Mouse (Mus musculus): Measurements from ENCODE around the gene Kif17.
"Not testable (repeated sequence)": the region's sequence is repeated elsewhere in the genome, so short reads cannot be mapped to it uniquely, and the experiment has no call there.

The Kif17 gene

DNA sequence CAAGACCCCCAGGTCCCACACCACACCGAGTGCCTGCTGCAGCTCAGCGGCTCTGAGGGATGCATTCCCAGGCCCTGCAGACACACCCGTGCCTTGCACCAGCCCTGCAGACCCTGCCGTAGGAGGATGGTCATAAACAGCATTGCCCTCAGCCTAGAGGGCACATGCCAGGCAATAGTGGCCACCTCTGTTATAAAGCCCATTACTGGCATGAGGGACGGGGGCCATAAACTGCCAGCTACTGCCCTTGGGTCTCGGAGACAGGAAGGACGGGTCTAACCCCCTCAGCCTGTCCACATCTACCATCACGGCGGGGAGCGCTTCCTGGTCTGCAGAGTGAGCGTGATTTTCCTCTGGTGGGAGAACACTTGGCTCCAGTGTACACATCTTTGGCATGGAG lies 62.8 kb downstream of the Kif17 start:
- CTCF ChIA-PET: no interaction called here

DNA sequence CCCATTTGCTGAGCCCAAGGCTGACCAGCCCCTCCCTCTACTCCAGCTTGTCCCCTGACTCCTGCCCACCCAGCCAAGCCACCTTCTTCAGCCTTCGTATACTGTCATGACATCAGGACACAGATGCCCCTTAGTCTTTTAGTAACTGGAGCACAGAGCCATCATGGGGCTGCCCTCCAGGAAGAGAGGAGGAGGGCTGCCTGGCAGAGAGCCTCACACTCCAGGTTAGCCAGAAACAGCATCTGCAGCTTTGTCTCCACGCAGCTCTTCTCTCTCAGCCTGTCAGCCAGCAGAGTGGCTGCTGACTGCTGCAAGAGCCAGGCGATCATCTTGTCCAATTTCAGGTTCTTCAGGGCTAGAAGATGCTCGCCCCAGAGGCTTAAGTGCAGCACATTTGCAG lies 63.6 kb downstream of the Kif17 start:
- CTCF ChIA-PET: no interaction called here

DNA sequence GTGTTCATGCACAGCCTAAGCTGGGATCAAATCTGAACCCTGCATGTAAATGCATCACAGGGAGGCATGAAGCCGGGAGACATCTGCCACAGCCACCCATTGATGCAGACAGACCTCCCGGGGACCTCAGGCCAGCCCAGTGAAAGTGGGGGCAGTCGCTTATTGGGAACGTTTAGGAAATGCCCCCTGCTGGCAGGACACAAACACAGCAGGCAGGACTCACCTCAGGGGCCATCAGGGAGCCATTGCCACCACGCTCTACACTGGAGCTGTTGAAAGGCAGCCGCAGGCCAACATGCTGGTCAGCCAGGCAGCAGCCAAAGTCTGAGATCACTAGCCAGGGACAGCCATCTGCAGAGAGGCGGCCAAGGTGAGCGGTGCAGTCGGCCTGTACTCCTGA lies 65.5 kb downstream of the Kif17 start:
- CTCF ChIA-PET: interaction anchor here (1.1 kb wide), 1 partner anchor 11 kb away, joined by 3 read pairs; the partner anchor contains the start of gene Ddost

DNA sequence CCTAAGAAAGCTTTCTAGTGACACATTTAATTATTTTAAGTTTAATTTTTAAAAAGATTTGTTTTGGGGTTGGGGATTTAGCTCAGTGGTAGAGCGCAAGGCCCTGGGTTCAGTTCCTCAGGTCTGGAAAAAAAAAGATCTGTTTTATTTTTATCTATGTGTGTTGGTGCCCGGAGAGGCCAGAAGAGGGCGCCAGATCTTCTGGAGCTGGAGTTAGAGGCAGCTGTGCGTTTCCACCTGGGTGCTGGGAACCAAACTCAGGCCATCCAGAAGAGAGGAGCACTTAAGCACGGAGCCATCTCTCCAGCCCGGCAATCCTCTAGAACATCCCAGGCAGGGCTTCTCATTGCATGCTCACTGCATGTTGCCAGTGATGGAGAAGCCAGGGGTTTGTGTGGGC lies 66.1 kb downstream of the Kif17 start:
- CTCF ChIA-PET: interaction anchor here (1.1 kb wide), 1 partner anchor 12 kb away, joined by 3 read pairs; the partner anchor contains the start of gene Ddost

DNA sequence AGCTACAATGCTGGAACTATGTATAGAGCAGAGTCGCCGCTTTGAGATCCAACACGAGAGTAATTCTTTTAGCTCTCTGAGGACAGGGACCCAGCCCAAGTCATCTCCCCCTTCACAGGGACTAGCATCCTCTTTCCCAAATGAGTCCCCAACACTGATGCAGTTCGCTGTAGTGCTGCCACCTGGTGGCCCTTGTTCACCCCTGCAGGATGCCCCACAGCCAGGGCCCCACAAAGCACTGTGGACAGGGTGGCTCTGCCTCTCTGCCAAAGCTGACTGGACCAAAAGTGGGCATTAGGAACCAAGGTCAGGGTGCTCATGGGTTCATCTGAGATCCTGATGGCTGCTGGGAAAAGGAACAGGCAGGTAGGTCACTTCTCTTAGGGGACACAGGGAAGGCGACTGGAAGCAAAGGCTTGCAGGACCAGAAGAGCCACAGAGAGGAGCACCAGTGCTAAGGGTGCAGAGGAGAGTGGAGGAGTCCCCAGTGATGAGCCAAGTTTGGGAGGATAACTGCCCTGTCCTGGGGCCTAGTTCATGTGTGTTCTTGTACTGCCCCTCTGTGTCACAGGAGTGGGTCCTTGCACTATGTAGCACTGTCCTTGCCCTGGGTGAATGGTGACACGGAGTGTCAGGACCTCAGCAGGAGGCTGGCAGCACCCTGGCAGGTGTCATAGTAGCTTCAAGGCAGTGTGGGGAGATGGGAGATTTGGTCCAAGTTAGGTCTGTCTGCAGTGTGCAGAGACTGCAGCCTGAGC lies 68.5 kb downstream of the Kif17 start:
- CTCF ChIA-PET: interaction anchor here (0.6 to 1.9 kb wide), 5 partner anchors 8 to 141 kb away, joined by 3 to 14 read pairs (median 8); no protein-coding TSS in a partner anchor

DNA sequence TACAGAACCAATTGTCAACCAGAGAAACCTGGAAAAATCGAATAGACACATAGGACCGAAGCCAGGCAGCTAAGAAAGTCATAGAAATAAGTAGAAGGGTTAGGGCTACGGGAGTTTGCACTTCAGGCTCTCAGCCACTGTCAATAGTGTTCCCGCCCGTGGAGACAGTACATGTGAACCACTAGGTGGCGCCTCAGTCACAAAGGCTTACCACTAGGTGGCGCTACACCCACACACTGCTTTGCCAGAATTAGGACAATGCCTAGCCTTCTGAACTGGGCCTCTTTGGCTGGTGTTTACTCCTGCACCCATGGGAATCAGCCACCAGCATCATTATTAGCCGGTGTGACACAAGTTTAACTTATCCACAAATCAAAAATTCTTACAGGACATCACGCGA lies 69.3 kb downstream of the Kif17 start:
- CTCF ChIA-PET: interaction anchor here (0.6 to 1.9 kb wide), 4 partner anchors 9 to 140 kb away, joined by 8 to 14 read pairs (median 10); no protein-coding TSS in a partner anchor

DNA sequence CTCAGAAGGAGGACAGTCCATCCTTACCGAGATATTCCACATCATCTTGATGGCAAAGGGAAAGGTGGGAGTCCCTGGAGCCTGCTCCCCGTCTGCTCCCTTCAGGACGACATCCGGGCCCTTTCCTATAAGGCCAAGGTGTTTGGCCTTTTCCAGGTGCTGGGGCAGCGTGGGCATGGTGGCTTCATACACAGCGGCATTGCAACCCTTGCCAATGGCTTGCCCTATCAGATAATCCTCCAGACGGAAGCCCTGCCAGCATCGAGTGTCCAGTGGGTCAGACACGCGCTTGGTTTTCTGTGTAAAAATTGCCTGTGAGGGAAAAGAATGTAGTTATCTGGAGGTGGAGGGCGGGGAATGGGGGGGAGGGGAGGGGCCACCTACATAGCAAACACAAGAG lies 70.5 kb downstream of the Kif17 start:
- CTCF ChIA-PET: no interaction called here

DNA sequence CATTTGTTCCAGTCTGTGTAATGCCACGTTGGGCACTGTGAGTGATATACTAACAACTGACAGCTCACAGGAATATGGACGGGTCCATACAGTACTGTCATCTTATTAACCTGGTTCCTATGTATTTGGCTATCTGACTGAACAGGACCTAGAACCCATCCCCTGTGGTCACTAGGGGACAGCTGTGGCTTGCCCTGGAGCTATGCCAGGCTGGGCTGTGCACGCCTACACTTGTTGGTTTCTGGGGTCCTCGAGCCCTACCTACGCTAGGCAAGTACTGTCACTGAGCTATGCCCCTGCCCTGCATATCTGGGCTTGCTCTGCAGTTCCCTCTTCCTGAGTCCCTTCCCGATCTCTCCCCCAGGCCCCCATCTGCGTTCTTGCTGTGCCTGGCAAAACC lies 71.3 kb downstream of the Kif17 start:
- CTCF ChIA-PET: interaction anchor here (0.6 kb wide), 1 partner anchor 16 kb away, joined by 15 read pairs; no protein-coding TSS in a partner anchor

DNA sequence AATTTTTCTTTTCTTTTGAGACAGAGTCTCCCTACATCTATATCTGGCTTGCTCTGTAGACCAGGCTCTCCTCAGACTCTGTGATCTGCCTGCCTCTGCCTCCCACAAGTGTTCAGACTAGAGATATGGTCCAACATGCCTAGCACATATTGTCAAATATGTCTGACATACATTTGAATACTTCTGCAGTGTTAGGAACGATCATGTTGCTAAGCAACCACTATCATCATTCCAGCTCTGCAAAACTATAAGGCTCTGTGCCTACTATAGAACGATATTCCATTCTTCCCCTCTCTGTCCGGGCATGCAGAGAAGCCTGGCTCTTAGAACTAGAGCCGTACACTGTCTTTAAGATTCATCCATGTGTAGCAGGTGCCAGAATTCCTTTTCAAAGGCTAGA lies 72.5 kb downstream of the Kif17 start:
- CTCF ChIA-PET: interaction anchor here (0.6 kb wide), 1 partner anchor 79 kb away, joined by 3 read pairs; no protein-coding TSS in a partner anchor

DNA sequence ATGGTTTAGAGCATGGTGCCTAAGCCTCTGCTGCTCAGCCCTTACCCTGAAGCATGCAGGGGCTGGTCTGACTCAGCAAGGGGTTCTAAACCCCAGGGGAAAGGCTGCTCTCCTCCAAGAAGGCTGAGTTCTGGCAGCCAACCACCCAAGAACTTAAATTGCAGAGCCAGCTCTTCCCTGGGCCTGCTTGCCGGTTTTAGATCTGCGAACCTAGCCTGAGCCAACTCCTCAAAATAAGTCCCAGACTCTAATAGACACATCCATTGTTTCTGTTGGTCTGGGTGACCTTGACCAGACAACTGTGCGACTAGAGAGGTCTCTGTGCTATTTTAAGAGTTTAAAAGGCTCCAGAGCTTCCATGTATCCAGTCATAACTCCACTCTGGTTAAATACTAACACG lies 73.5 kb downstream of the Kif17 start:
- CTCF ChIA-PET: interaction anchor here (0.6 kb wide), 1 partner anchor 803 kb away, joined by 9 read pairs; no protein-coding TSS in a partner anchor

DNA sequence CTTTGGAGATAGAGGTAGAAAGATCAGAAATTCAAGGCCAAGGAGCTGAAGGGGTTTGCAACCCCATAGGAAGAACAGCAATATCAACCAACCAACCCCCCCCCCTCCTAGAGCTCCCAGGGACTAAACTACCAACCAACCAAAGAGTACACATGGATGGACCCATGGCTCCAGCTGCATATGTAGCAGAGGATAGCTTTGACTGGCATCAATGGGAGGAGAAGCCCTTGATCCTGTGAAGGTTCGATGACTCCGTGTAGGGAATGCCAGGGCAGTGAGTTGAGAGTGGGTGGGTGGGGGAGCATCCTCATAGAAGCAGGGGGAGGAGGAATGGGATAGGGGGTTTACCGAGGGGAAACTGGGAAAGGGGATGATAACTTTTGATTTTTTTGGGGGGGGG lies 74.2 kb downstream of the Kif17 start:
- CTCF ChIA-PET: no interaction called here

DNA sequence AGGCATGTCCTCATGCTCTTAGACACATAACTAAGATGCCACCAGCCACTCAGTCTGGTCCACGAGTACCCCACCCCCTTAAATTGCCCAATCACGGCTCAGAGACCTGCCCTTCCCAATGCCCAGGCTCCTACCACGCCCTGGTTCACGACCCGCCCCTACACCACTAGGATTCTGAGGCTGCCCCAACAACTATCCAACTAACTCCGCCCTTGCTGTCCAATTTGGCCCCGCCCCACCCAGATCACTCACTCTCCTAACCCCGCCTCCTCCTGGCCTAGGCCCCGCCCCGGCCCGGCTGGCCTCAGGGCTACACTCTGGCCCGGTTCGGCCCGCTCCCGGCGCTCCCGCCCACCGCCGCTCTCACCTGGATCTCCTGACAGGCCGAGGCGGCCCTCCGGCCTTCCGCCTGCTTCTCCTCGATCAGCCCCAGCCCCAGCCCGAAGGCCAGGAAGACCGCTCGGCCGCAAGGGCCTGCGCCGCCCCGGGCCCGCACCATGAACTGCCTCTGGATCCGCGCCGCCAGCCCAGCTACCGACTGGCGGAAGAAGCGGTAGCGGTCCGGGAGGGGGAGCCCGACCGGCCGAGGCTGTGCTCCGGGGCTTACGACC lies 75.3 kb downstream of the Kif17 start:
- CTCF ChIA-PET: no interaction called here

DNA sequence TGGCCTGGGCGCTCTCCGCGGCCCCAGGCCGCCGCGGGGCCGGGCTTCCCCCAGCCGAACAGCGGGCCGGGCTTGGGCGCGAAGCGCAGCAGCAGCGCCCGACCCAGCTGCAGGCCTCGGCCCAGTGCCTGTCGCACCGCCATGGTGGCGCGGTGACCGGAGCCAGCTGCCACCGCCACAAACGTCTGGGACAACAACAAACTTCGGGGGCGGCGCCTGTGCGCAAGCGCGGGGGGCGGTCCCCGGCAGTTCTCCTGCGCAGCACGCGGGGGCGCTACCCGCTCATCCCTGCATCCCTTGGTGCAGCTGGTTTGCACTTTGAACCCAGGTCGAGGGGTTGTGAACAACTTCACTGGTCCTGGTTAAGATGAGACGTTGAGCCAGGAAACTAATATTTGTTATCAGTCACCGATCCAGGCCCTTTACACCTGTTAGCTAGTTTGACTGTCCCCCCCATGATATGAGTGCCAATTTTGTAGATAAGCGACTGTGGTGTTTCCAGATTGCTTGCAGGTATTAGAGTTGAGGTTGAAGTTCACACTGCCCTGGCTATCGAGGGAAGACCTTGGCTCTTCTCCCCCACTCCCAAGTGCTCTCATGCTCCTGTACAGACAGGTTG lies 76.0 kb downstream of the Kif17 start, which contains the start of gene Pink1:
Pink1 (minus strand) TSS at position 231 of the 619 bp plus-strand sequence.
- CTCF ChIA-PET: no interaction called here

DNA sequence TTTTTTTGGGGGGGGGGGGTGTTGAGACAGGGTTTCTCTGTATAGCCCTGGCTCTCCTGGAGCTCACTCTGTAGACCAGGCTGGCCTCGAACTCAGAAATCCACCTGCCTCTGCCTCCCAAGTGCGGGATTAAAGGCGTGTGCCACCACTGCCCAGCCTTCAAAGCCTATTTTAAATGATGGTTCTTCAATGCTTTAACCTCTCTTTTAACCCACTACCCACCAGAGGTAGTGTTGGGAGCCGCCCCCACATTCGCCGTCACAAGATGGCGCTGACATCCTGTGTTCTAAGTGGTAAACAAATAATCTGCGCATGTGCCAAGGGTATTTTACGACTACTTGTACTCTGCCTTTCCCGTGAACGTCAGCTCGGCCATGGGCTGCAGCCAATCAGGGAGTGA lies 76.9 kb downstream of the Kif17 start:
- CTCF ChIA-PET: not testable (repeated sequence)

DNA sequence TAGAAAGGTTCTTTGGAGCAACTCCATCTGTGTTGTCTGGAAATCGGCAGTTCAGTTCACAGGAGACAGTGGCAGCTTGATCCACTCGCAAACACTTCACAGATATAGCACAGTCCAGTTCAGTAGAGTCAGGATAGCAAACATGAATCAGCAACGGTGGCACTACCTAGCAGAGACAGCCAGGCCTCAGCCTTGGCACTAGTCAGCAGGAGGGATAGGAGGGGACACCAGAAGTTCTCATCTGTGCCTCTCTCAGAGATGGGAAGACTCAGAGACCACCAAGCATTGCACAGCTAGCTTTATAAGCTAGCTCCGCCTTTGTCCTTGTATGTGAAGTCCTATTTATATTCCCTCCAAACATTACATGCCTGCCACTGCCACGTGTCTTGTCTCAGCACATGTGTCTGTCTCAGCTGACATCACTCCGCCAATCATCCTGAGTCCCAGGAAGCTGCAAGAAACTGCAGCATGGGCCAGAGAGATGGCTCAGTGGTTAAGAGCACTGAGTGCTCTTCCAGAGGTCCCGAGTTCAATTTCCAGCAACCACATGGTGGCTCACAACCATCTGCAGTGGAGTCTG lies 77.7 kb downstream of the Kif17 start:
- CTCF ChIA-PET: no interaction called here

DNA sequence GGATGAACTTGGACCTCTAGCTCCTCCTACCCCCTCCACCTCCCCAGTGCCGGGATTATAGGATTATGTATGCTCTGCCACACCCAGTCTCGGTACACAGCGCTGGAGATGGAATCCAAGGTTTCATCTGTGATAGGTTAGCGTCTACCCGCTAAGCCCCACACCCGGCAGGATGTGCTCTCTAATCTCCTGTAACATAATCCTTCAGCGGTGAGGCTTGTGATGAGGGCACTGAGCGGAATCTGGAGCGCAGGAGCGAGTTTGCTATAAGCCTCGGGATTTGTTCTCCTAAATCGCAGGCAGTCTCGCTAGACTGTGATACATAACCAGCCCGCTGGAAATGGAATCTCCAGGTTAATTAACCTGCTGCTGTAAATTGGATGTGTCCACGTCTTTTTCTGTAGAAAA lies 80.0 kb downstream of the Kif17 start:
- CTCF ChIA-PET: no interaction called here

DNA sequence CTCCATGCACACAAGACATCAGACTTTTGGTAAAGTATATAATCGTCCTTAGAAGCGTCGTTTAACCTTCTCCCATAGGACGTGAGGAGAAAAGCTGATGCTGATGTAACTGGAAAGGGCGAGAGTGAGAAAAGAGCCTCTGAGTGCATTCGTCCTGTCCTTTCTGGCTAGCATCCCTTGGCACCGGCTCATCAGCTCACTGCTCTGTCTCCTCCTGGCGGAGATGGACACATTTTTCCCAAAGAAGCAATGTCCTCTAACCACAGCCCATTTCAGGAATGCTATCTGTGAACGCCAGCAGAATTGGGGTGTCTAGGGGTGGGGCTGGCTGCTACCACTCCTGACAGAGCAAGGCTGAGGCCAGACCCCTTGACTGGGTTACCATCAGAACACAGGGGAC lies 81.4 kb downstream of the Kif17 start:
- CTCF ChIA-PET: no interaction called here

DNA sequence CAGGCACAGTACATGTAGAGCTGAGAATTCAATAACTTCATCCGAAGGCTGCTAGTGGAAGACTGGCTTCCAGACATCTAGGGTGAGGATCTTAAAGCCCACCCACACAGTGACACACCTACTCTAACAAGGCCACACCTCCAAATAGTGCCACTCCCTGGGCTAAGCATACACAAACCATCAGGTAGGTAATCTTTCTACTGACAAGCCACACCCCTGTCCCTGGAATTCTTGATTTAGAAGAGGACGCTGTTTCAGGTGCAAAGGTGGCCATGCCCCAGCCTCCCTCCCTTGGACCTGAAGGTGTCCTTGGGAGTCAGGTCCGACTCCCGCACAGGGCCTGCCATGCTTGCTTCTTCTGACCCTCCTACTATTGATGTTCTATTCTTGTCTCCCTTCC lies 82.9 kb downstream of the Kif17 start:
- CTCF ChIA-PET: no interaction called here

DNA sequence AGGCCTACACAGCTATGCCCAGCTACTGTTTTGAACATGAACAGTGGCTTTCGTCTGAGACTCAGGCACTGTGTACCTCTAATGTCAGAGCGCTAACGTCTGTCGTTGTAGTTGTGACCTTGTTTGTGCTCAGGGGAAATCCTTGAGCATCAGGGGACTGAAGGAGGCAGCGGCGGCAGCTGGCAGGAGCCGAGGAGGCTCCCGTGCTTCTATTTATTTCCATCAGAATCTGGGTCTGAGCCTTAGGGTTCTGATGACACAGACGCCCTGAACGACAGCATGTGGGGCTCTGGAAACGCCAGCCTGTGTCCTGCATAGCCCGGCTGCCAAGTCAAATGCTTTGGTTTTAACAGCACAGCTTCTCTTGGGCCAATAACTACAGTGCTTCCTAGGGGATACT lies 84.8 kb downstream of the Kif17 start:
- CTCF ChIA-PET: interaction anchor here (0.7 kb wide), 1 partner anchor 969 kb away, joined by 3 read pairs; no protein-coding TSS in a partner anchor

DNA sequence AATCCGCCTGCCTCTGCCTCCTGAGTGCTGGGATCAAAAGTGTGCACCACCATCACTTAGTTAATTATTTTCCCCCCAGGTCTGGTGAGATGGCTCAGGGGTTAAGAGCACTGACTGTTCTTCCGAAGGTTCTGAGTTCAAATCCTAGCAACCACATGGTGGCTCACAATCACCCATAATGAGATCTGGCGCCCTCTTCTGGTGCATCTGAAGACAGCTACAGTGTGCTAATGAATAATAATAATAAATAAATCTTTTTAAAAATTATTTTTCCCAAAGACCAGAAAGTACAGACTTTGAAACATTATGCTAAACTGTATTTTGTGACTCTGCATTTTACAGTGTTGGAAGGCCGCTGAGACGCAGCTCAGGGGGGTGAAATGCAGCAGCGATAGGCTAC lies 85.4 kb downstream of the Kif17 start:
- CTCF ChIA-PET: no interaction called here

DNA sequence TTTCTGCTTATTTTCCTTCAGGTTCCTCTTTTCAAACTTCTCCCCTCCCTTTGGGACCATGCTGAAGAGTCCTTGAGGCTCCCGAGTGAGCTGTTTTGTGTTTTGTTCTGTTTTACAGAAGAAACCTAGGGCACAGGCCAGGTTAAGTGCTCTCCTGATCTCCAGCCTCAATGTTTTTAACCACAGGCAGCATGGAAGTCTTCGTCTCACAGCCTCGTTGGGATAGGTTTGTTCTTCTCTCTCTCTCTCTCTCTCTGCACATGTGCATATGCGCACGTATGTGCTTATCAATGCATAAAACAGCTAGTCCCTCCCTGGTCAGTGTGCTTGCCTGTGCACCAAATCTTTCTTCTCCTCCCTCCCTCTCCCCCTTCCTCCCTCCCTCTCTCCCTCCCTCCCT lies 86.6 kb downstream of the Kif17 start:
- CTCF ChIA-PET: interaction anchor here (0.6 to 0.7 kb wide), 2 partner anchors 15 to 766 kb away, joined by 3 to 15 read pairs; no protein-coding TSS in a partner anchor

DNA sequence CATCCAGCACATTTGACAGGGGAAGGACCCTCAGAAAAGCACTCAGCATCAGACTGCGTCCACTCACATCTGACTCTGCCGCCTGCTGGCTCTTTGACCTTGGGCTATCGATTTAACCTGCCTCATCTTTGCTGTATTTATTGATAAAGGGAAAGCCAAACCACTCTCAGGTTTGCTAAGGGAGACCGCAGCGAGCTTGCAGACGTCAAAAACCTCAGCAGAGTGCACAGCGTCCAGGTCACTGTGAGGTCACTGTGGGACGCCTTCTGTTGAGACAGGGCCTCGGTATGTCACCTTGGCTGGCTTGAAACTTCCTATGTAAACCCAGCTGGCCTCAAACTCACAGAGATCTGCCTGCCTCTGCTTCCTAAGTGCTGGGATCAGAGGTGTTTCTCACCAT lies 87.1 kb downstream of the Kif17 start:
- CTCF ChIA-PET: interaction anchor here (0.6 to 0.7 kb wide), 2 partner anchors 16 to 766 kb away, joined by 3 to 15 read pairs; no protein-coding TSS in a partner anchor

All from spleen, embryonic (tissue).